24 mouse cellular contexts compared by ENCODE assay signal in the genomic region with DNA sequence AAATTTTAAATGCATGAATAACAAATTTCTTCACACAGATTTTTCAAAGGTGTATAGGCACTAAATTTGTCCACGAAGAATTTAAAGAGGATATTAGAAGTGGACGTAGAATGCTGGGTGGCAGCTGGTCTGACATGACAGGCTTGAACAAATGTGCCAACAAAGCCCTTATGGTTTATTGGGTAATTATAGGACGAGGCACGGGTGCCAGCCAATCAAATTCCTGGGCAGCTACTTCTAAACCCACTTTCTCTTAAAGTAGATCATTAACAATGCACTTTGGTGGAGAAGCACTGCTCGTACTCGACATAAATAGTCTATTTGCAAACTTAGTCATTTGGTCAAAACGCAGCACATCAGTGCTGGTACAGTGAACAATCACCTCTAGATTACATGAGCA.
DNase-seq lines count a peak whose midpoint lies in the region; ATAC-seq and TF ChIP-seq lines count a peak whose summit lies in the region.
"Had no signal": no experiment of that assay in that cellular context is flagged by ENCODE, and none has a peak within 500 bp of the region (broad histone marks: within the 10 kb centered on the region; RNA-seq: fewer than 3 reads in every experiment).

No protein-coding gene starts in this region.

- TF ChIP-seq CTCF in brain, embryonic 14.5 days (IDR thresholded peaks at IDR 0.05; ENCODE audit: borderline replicate concordance, extremely low read depth, insufficient read depth, insufficient read length), result no peak

- H3K27me3 ChIP-seq in forebrain, embryonic 15.5 days, result no peaks in the 10 kb centered on the region
- no peaks in the 10 kb centered on the region for H3K27me3 ChIP-seq in forebrain, embryonic 11.5 days (ENCODE audit: control insufficient read depth, insufficient read depth, low read length)
- H3K27me3 ChIP-seq in limb, embryonic 11.5 days (ENCODE audit: control insufficient read depth, insufficient read depth, low read length), result no peaks in the 10 kb centered on the region
- H3K27me3 ChIP-seq in limb, embryonic 10.5 days (ENCODE audit: low read depth, poor library complexity, severe bottlenecking), result no peaks in the 10 kb centered on the region
- H3K27me3 ChIP-seq: embryonic facial prominence, embryonic 15.5 days; heart, embryonic 12.5 days had no signal

- H3K4me3 ChIP-seq in forebrain, embryonic 15.5 days, result no peak overlapping the region
- H3K4me3 ChIP-seq in forebrain, embryonic 11.5 days (ENCODE audit: low read depth, low read length), result no peak overlapping the region
- no peak overlapping the region for H3K4me3 ChIP-seq in limb, embryonic 11.5 days (ENCODE audit: low read depth, low read length)
- H3K4me3 ChIP-seq in limb, embryonic 10.5 days, result no peak overlapping the region
- H3K4me3 ChIP-seq: embryonic facial prominence, embryonic 15.5 days; erythroblast, embryonic 14.5 days; gastrocnemius, adult 2 months; heart, embryonic 12.5 days; hindbrain, embryonic 10.5 days had no signal

- peak; percentile 75 to 77 for DNase-seq in cerebellum, postnatal 10 days
- no peak for DNase-seq in cerebellum, adult 11-12 months
- no peak for DNase-seq in forebrain, embryonic 11.5 days (ENCODE audit: low spot score)
- DNase-seq in limb, embryonic 11.5 days (ENCODE audit: low spot score), result peak; percentile 12
- DNase-seq in limb, embryonic 10.5 days (ENCODE audit: low spot score), result no peak
- DNase-seq in brain, embryonic 14.5 days (ENCODE audit: low read depth), result peak; percentile 71
- DNase-seq in thymus, postnatal 25 days, result no peak
- DNase-seq: adrenal gland, adult 8-10 months; adrenal gland, postnatal 36 days; B cell, adult 2 months; cerebellum, adult 11 months; cerebellum, adult 9-11 months; embryo, embryonic 11 days; gastrocnemius, adult 2 months; gastrocnemius, postnatal 25 days had no signal

- 0 out of 2 replicates have a peak, but pooled peaks have one; percentile 32 for ATAC-seq in forebrain, embryonic 15.5 days (replicated peaks)
- ATAC-seq in forebrain, embryonic 11.5 days (replicated peaks; ENCODE audit: low FRiP score), result no peak
- no peak for ATAC-seq in limb, embryonic 11.5 days (ENCODE audit: insufficient number of reproducible peaks, low FRiP score, low TSS enrichment, low read depth)
- ATAC-seq: CD4-positive, CD25-positive, alpha-beta regulatory T cell, adult 4 months; inflammation-experienced regulatory T-cells, adult 6 months had no signal

- no peak overlapping the region for H3K27ac ChIP-seq in forebrain, embryonic 15.5 days (replicated peaks)
- no peak overlapping the region for H3K27ac ChIP-seq in forebrain, embryonic 11.5 days (ENCODE audit: low read depth, low read length)
- no peak overlapping the region for H3K27ac ChIP-seq in limb, embryonic 11.5 days (replicated peaks; ENCODE audit: low read depth, low read length)
- H3K27ac ChIP-seq in limb, embryonic 10.5 days, result no peak overlapping the region
- H3K27ac ChIP-seq: embryonic facial prominence, embryonic 15.5 days; gastrocnemius, adult 2 months; hindbrain, embryonic 10.5 days; hindbrain, embryonic 14.5 days had no signal

- H3K9me3 ChIP-seq in forebrain, embryonic 15.5 days, result no peaks in the 10 kb centered on the region
- no peaks in the 10 kb centered on the region for H3K9me3 ChIP-seq in forebrain, embryonic 11.5 days (ENCODE audit: control insufficient read depth, low read length)
- H3K9me3 ChIP-seq in limb, embryonic 11.5 days (ENCODE audit: control insufficient read depth, low read length), result no peaks in the 10 kb centered on the region
- H3K9me3 ChIP-seq in limb, embryonic 10.5 days (replicated peaks), result no peaks in the 10 kb centered on the region
- H3K9me3 ChIP-seq: embryonic facial prominence, embryonic 15.5 days; G1E; heart, embryonic 12.5 days; hindbrain, embryonic 10.5 days had no signal

- 28% methylated on average over 7 of the region's 7 CpGs for WGBS in forebrain, embryonic 15.5 days
- WGBS in forebrain, embryonic 11.5 days, result 78% methylated on average over 7 of the region's 7 CpGs
- WGBS in limb, embryonic 11.5 days, result 59% methylated on average over 7 of the region's 7 CpGs
- WGBS in limb, embryonic 10.5 days, result 73% methylated on average over 7 of the region's 7 CpGs

- H3K4me2 ChIP-seq in forebrain, embryonic 15.5 days (replicated peaks), result no peak overlapping the region
- H3K4me2 ChIP-seq in forebrain, embryonic 11.5 days (ENCODE audit: low read depth, low read length, severe bottlenecking), result no peak overlapping the region
- no peak overlapping the region for H3K4me2 ChIP-seq in limb, embryonic 11.5 days (ENCODE audit: low read depth, severe bottlenecking)
- H3K4me2 ChIP-seq: embryonic facial prominence, embryonic 15.5 days; heart, embryonic 12.5 days; hindbrain, embryonic 14.5 days had no signal

- no peaks in the 10 kb centered on the region for H3K36me3 ChIP-seq in forebrain, embryonic 15.5 days
- no peaks in the 10 kb centered on the region for H3K36me3 ChIP-seq in forebrain, embryonic 11.5 days (ENCODE audit: control insufficient read depth, insufficient read depth, low read length)
- no peaks in the 10 kb centered on the region for H3K36me3 ChIP-seq in limb, embryonic 11.5 days (ENCODE audit: control insufficient read depth, insufficient read depth, low read length)
- H3K36me3 ChIP-seq in limb, embryonic 10.5 days, result no peaks in the 10 kb centered on the region
- H3K36me3 ChIP-seq: embryonic facial prominence, embryonic 15.5 days; G1E; heart, embryonic 12.5 days; hindbrain, embryonic 10.5 days had no signal

- H3K4me1 ChIP-seq in forebrain, embryonic 15.5 days, result peaks cover 10% of the 10 kb centered on the region
- H3K4me1 ChIP-seq in forebrain, embryonic 11.5 days (replicated peaks; ENCODE audit: control insufficient read depth, insufficient read depth, low read length), result no peaks in the 10 kb centered on the region
- H3K4me1 ChIP-seq in limb, embryonic 11.5 days (ENCODE audit: control insufficient read depth, insufficient read depth, low read length), result no peaks in the 10 kb centered on the region
- H3K4me1 ChIP-seq in limb, embryonic 10.5 days, result no peaks in the 10 kb centered on the region
- H3K4me1 ChIP-seq: embryonic facial prominence, embryonic 15.5 days; heart, embryonic 12.5 days; hindbrain, embryonic 10.5 days had no signal

- no peak overlapping the region for H3K9ac ChIP-seq in forebrain, embryonic 15.5 days (replicated peaks)
- H3K9ac ChIP-seq in forebrain, embryonic 11.5 days (ENCODE audit: low read length), result no peak overlapping the region
- no peak overlapping the region for H3K9ac ChIP-seq in limb, embryonic 11.5 days (ENCODE audit: low read length)
- H3K9ac ChIP-seq: embryonic facial prominence, embryonic 15.5 days; heart, embryonic 12.5 days; hindbrain, embryonic 14.5 days had no signal

- TF ChIP-seq POLR2A in brain, embryonic 14.5 days (IDR thresholded peaks at IDR 0.05; ENCODE audit: borderline replicate concordance, extremely low read depth, insufficient read depth, insufficient read length, poor library complexity, severe bottlenecking), result no peak

Comparison
In these comparisons a context has a peak if more than half of its experiments do, and no peak if none do; other contexts are left out.
1. DNase-seq: peak in cerebellum, postnatal 10 days (2 of 2), limb, embryonic 11.5 days (single experiment) and brain, embryonic 14.5 days (single experiment); none in cerebellum, adult 11-12 months (single experiment), forebrain, embryonic 11.5 days (single experiment), limb, embryonic 10.5 days (single experiment) and thymus, postnatal 25 days (single experiment).